Mouse (Mus musculus) heart, embryonic 11.5 days (tissue): ENCODE measurements around the gene BC024063. TPM values are rescaled to one million over a fixed set of nuclear protein-coding genes. Genes with fewer than 3 reads are reported as not detected.

Source experiments
- ATAC-seq: fragments of 200-750 bp; cut with Nextera tagmentation; replicated peaks from 2 replicates; pipeline ENCODE4 v1.8.0; 2017; ENCODE audit warnings: moderate library complexity; ENCODE audit not compliant: insufficient number of reproducible peaks, low FRiP score, low TSS enrichment
- H3K27ac ChIP-seq: fragments of 300-500 bp; sonication (generic); 2 replicates; pipeline ENCODE4 v1.5.1; 2014; ENCODE audit warnings: mild to moderate bottlenecking, low read depth, low read length
- H3K27me3 ChIP-seq: fragments of 300-500 bp; sonication (generic); 2 replicates; pipeline ENCODE4 v1.6.1; 2014; ENCODE audit warnings: mild to moderate bottlenecking, low read length, mixed read lengths; ENCODE audit not compliant: control insufficient read depth, insufficient read depth
- H3K36me3 ChIP-seq: fragments of 300-500 bp; sonication (generic); 2 replicates; pipeline ENCODE4 v1.6.1; 2014; ENCODE audit warnings: mild to moderate bottlenecking, low read length, moderate library complexity, mixed read lengths; ENCODE audit not compliant: control insufficient read depth, insufficient read depth
- H3K4me1 ChIP-seq: fragments of 300-500 bp; sonication (generic); 2 replicates; pipeline ENCODE4 v1.6.1; 2014; ENCODE audit warnings: low read length; ENCODE audit not compliant: control insufficient read depth, insufficient read depth
- H3K4me2 ChIP-seq: fragments of 300-500 bp; sonication (generic); 2 replicates; pipeline ENCODE4 v1.6.1; 2014; ENCODE audit warnings: mild to moderate bottlenecking, moderate library complexity
- H3K4me3 ChIP-seq: fragments of 300-500 bp; sonication (generic); 2 replicates; pipeline ENCODE4 v1.5.1; 2014; ENCODE audit warnings: low read depth, low read length
- H3K9ac ChIP-seq: fragments of 300-500 bp; sonication (generic); 2 replicates; pipeline ENCODE4 v1.6.1; 2014; ENCODE audit warnings: mild to moderate bottlenecking, low read depth, low read length, moderate library complexity
- H3K9me3 ChIP-seq: fragments of 300-500 bp; sonication (generic); replicated peaks from 2 replicates; pipeline ENCODE4 v1.6.1; 2016; ENCODE audit warnings: low read length; ENCODE audit not compliant: control insufficient read depth
- WGBS: fragments of 180-500 bp; shearing (Covaris S2); extraction: QIAGEN DNeasy Blood & Tissue Kit; methylation state at CpG from one replicate; pipeline ENCODE4 v1.1.7; 2014; ENCODE audit not compliant: insufficient replicate concordance; 5-methylcytosine and 5-hydroxymethylcytosine counted together
- polyA plus RNA-seq: library from polyadenylated mRNA; unstranded; fragments of >200 nt; fragmentation: Nextera tagmentation; extraction: Ambion mirVana; gene quantifications from 2 replicates; pipeline ENCODE4 v1.2.1, GENCODE M21; 2014

Gene BC024063
- polyA plus RNA-seq, 1 experiment from 2014 or later: 2.9 TPM

DNA sequence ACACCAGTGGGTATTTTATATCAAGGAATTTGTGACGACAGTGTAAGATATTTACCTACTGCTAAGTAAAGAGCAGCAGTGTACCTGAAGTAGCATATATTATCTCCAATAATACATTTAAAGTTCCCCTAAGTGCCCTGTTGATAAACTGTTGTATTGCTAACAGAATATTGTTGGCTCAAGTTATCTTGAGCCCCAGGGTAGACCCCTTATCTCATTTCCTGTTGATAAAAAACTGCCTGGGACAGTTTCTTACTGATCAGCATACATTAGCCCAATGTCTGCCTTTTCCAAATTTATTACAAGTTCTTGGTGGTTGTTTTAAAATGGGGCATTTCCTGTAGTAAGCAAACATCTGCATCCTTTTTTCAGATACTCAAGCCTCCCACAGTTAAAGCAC lies 62.1 kb downstream of the BC024063 start:
- no peaks in the 10 kb centered on the region for H3K4me1 ChIP-seq
- no peaks in the 10 kb centered on the region for H3K27me3 ChIP-seq
- no peak overlapping the region for H3K4me2 ChIP-seq
- ATAC-seq: no peak
- no peak overlapping the region for H3K4me3 ChIP-seq
- H3K9me3 ChIP-seq: peaks cover 29% of the 10 kb centered on the region
- H3K9ac ChIP-seq: no peak overlapping the region
- peaks cover 34% of the 10 kb centered on the region for H3K36me3 ChIP-seq
- no peak overlapping the region for H3K27ac ChIP-seq
- 83% methylated on average over 1 of the region's 1 CpGs for WGBS

DNA sequence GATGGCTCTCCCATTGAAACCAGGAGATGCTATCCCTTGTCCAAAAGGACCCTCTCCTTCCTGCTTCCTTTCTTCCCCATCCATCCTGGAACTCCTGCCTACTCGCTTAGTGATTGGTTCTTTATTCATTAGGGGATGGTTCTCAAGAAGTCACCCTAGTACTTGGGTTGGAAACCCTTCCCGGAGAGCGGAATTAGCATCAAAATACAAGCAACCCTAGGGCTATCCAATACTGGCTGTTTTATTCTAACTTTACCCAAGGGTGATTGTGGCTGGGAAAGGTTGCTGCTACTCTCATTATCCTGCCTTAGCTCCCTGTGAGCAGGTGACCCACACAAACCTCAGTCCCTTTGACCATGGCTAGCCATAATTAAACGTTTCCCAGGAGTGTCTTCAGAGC lies 64.4 kb downstream of the BC024063 start:
- peaks cover 45% of the 10 kb centered on the region for H3K9me3 ChIP-seq
- no peak overlapping the region for H3K9ac ChIP-seq
- peaks cover 50% of the 10 kb centered on the region for H3K36me3 ChIP-seq
- no peak for ATAC-seq
- H3K27me3 ChIP-seq: no peaks in the 10 kb centered on the region
- 79% methylated on average over 4 of the region's 4 CpGs for whole genome bisulfite sequencing
- H3K4me2 ChIP-seq: no peak overlapping the region
- H3K27ac ChIP-seq: no peak overlapping the region
- no peak overlapping the region for H3K4me3 ChIP-seq
- no peaks in the 10 kb centered on the region for H3K4me1 ChIP-seq

Other genes with a start within 250 kb of the BC024063 start
- 5.6 and 6.1 TPM in 2 replicates for gene Gm32687, start 219.4 kb upstream of the BC024063 start, polyA plus RNA-seq
- 2.4 and 2.5 TPM in 2 replicates for gene Zfp781, start 152.9 kb upstream of the BC024063 start, polyA plus RNA-seq
- 10.6 and 11.4 TPM in 2 replicates for gene Zfp873, start 35.2 kb upstream of the BC024063 start, polyA plus RNA-seq
- 3.5 and 3.7 TPM in 2 replicates for gene AU041133, start 44.7 kb downstream of the BC024063 start, polyA plus RNA-seq
- gene Zfp938, start 157.9 kb downstream of the BC024063 start, polyA plus RNA-seq: 9.9 and 11.5 TPM in 2 replicates
- not detected in 2 replicates for gene 4932415D10Rik, start 233.2 kb downstream of the BC024063 start, polyA plus RNA-seq